Comparison of ENCODE assay signal across 8 mouse cellular contexts in the genomic region with DNA sequence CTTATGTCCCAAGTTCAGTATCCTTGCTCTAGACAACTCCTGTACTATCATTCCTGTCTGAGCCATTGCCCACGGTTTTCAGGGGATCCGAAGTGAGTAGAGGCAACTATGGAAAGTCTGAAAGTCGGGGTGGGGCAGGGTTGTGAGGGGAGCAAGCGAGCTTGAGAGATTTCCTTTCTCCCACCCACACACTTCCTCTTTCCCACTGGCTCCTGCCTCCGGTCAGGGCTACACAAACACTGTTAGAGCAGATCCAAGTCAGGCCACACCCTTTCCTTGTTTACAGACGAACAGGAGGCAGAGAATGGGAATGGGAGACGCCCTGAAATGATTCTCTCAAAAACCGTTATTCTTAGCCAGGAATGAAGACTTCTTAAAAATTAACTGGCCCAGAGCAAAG. TPM values are rescaled to one million over a fixed set of nuclear protein-coding genes. Genes with fewer than 3 reads are reported as not detected.
DNase-seq lines count a peak whose midpoint lies in the region; ATAC-seq and TF ChIP-seq lines count a peak whose summit lies in the region.

No protein-coding gene starts in this region.

- no peak for DNase-seq in left cerebral cortex, adult 2 months (ENCODE audit: extremely low spot score in 1 of 2, low spot score in 2 of 2)
- no peak for DNase-seq in left cerebral cortex, postnatal 14 days (ENCODE audit: low spot score in 2 of 2)
- DNase-seq in gastrocnemius, postnatal 36 days, result peak; percentile 44 to 64
- DNase-seq in skeletal muscle tissue, adult 2 months (ENCODE audit: low read depth, low spot score), result peak; percentile 81

- peak overlapping the region; percentile 71 for H3K27ac ChIP-seq in left cerebral cortex, adult 2 months
- H3K27ac ChIP-seq in kidney, embryonic 15.5 days, result peak overlapping the region; percentile 61
- H3K27ac ChIP-seq in hindbrain, embryonic 16.5 days (ENCODE audit: low read depth, low read length), result no peak overlapping the region

- H3K27me3 ChIP-seq in kidney, embryonic 15.5 days, result no peaks in the 10 kb centered on the region
- H3K27me3 ChIP-seq in hindbrain, embryonic 16.5 days (replicated peaks; ENCODE audit: control insufficient read depth, insufficient read depth, low read length), result no peaks in the 10 kb centered on the region

- H3K36me3 ChIP-seq in kidney, embryonic 15.5 days, result no peaks in the 10 kb centered on the region
- H3K36me3 ChIP-seq in hindbrain, embryonic 16.5 days (ENCODE audit: control insufficient read depth, insufficient read depth, low read length), result no peaks in the 10 kb centered on the region

- intact Hi-C loops in left cerebral cortex, adult 2 months (cut with DNase I), result loop anchor here (10.0 kb wide), 1 partner anchor 246 kb away; no protein-coding TSS in a partner anchor
- intact Hi-C loops in left cerebral cortex, postnatal 14 days (cut with DNase I), result loop anchor here (10.0 kb wide), 1 partner anchor 74 kb away; no protein-coding TSS in a partner anchor
- intact Hi-C loops in gastrocnemius, postnatal 36 days (cut with DNase I), result no loop called here

- no peak overlapping the region for H3K9ac ChIP-seq in kidney, embryonic 15.5 days
- no peak overlapping the region for H3K9ac ChIP-seq in hindbrain, embryonic 16.5 days (ENCODE audit: low read depth, low read length)

- peak overlapping the region; percentile 17; the same call in 1 of the 2 replicates for H3K4me2 ChIP-seq in kidney, embryonic 15.5 days
- H3K4me2 ChIP-seq in hindbrain, embryonic 16.5 days (ENCODE audit: low read length), result no peak overlapping the region

- peak; percentile 82 for ATAC-seq in kidney, embryonic 15.5 days (replicated peaks; ENCODE audit: low FRiP score)
- no peak for ATAC-seq in frontal cortex, adult (ENCODE audit: low TSS enrichment)
- no peak for ATAC-seq in CD4-positive, CD25-positive, alpha-beta regulatory T cell, adult 4 months
- no peak for ATAC-seq in hindbrain, embryonic 16.5 days

- H3K4me3 ChIP-seq in left cerebral cortex, adult 2 months, result no peak overlapping the region
- H3K4me3 ChIP-seq in kidney, embryonic 15.5 days (replicated peaks), result no peak overlapping the region
- H3K4me3 ChIP-seq in hindbrain, embryonic 16.5 days (ENCODE audit: low read length), result no peak overlapping the region

- 25% methylated on average over 8 of the region's 8 CpGs for WGBS in kidney, embryonic 15.5 days
- WGBS in hindbrain, embryonic 16.5 days, result 67% methylated on average over 8 of the region's 8 CpGs

- TF ChIP-seq CTCF in left cerebral cortex, adult 2 months (IDR thresholded peaks at IDR 0.05), result no peak

- H3K4me1 ChIP-seq in kidney, embryonic 15.5 days, result peaks cover 23% of the 10 kb centered on the region
- H3K4me1 ChIP-seq in hindbrain, embryonic 16.5 days (ENCODE audit: control insufficient read depth, insufficient read depth, low read depth, low read length), result no peaks in the 10 kb centered on the region

- H3K9me3 ChIP-seq in kidney, embryonic 15.5 days (replicated peaks), result no peaks in the 10 kb centered on the region
- H3K9me3 ChIP-seq in hindbrain, embryonic 16.5 days (ENCODE audit: control insufficient read depth, low read length), result no peaks in the 10 kb centered on the region

RNA-seq across cellular contexts. Expression of a gene that starts 23.2 kb away (rescaled TPM):
- total RNA-seq in left cerebral cortex, adult 2 months (2021), result 100 to 1,000 TPM; 601 to 602 TPM
- 100 to 1,000 TPM; 711 to 761 TPM for total RNA-seq in left cerebral cortex, postnatal 14 days (2021)
- 100 to 1,000 TPM; 104 to 125 TPM for total RNA-seq in gastrocnemius, postnatal 36 days (2021)
- 114 and 119 TPM in 2 replicates for polyA plus RNA-seq in kidney, embryonic 15.5 days (2015; fragmentation: Nextera tagmentation; extraction: Ambion mirVana)
- polyA plus RNA-seq in CD4-positive, CD25-positive, alpha-beta regulatory T cell, adult 4 months (2017; shearing (Covaris generic)), result 100 to 1,000 TPM in 1 of 2 experiments, 10 to 100 TPM in 1; 95.8 to 120 TPM
- 182 and 196 TPM in 2 replicates for polyA plus RNA-seq in hindbrain, embryonic 16.5 days (2015; fragmentation: Nextera tagmentation; extraction: Ambion mirVana)

Comparison
In these comparisons a context has a peak if more than half of its experiments do, and no peak if none do; other contexts are left out.
1. DNase-seq: peak in gastrocnemius, postnatal 36 days (2 of 2) and skeletal muscle tissue, adult 2 months (single experiment); none in left cerebral cortex, adult 2 months (0 of 2) and left cerebral cortex, postnatal 14 days (0 of 2).
2. RNA of a gene that starts 23.2 kb away (total RNA-seq): 711 to 761 TPM in left cerebral cortex, postnatal 14 days and 601 to 602 TPM in left cerebral cortex, adult 2 months; 104 to 125 TPM in gastrocnemius, postnatal 36 days; every median in the first group is over 4 times any median in the second.